Mouse (Mus musculus) neutrophil, adult 5-6 weeks (primary cell): Measurements from ENCODE around the gene Jmjd6. TPM values are rescaled to one million over a fixed set of nuclear protein-coding genes. Genes with fewer than 3 reads are reported as not detected.
A peak's percentile ranks its signal among the peaks of the same experiment; 100 is the strongest.

ENCODE experiments used
- ATAC-seq: fragments of 151-379, 151-347 bp; 2 replicates; pipeline ENCODE4 v1.8.0; 2017; ENCODE audit warnings: mild to moderate bottlenecking, moderate TSS enrichment; ENCODE audit not compliant: insufficient number of reproducible peaks, poor library complexity, low FRiP score, severe bottlenecking; ENCODE audit errors: extremely low read depth
- total RNA-seq: library from RNA; stranded (forward); fragments of 200-1000 nt; gene quantifications from 2 replicates; pipeline ENCODE4 v1.2.3, GENCODE M21; 2017

Gene Jmjd6
- total RNA-seq, 1 experiment from 2014 or later, result 70.1 TPM

DNA sequence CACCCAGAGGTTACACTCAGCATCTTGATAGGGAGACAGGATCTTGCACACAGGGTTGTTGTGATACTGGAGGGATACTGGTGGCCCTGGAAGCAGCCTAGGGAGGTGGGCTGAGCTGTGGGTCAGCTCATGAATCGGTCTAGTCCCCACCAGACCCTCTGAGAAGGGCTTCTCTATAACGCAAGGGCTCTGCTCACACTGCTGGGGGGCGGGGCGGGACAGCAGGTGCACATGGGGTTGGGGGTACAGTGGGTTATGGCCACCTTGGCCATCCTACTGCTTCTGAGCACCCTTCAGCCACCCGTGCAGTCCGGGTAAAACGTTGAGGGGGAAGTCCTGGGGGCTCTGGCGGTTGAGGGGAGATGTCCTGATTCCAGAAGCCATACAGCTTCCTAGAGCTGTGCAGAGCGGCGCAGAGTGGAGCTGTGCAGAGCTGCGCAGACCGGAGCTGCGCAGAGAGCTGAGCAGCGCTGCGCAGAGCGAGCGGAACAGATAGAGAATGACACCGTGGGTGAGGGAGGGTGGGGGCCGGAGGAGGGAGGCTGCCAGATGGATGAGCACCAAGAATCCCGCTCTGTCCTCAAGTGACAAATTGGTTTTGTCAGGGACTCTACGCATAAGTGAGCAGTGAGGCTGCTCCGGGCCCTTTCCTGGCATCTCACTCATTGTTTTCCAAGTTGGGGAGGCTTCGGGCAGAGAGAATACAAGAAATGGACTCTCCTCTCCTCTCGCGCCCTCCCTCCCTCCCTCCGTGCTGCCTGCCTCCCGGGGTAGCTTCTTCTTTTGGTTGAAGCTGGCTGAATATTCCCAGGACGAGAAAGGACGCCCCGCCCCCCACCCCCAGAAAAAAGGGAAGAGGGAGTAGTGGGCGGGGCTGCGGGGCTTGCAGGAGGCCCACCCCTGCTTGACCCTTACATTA is 32.0 kb downstream of the Jmjd6 start:
- no peak for ATAC-seq

DNA sequence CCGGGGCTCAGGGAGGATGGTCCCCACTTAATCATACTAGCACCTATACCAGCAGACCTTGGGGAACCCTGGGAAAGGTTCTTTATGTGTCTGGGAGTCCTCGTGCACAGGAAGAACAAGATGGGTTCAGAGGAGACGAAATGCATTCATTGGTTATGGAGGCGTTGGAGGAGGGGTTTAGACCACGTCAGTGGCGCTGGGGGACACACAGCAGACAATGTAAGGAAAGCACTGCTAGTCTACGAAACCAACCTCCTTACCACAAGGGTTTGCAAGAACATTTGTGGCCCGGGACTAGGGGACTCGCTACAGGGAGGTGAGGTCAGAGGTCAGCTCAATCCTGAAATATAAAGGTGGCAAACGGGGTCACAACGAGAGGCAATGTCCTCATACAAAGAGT is 32.7 kb downstream of the Jmjd6 start:
- ATAC-seq, result no peak

DNA sequence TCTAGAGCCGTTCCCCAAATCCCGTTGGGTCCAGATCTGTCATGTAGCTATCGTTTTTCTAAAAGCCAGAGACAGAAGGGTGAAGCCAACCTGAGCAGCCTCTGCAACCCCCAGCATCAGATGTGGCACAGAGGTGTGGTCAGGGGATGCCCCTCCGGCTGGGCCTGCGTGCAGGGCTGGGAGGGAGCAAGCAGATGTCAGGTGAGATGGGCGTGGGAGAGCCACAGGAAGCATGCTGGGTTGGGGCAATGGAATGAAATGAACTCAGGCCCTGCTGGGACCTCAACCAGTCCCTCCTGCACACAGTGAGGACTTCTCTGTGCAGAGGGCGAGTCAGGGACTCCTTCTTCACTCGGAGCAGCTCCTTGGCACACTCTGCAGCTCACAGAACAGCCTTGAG is 33.7 kb downstream of the Jmjd6 start:
- no peak for ATAC-seq

DNA sequence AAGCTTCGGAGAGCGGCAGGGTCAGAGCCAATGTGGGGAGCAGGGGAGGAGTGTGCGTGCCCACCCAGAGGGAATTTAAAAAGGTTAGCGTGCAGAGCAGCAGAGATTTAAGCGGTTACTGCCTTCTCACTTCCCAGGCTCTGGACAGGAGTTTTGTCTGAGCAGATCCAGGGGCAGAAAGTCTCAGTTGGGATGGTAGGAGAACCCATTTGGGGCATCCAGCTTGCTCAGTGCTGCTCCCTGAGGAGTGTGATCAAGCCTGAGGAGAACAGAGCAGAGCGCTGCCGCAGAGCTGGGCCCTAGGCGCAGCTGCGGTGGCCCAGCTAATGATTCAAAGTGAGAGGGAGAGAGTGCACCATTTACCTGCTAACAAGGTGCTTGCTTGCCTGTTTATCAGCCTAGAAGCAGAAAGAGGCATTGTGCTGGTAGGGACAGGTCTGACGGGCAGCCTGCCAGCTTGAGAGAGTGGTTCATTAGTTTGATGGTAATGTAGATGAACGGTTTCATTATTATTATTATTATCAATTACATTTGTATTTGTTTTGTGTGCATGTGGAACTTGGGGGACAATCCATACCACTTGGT is 34.3 kb downstream of the Jmjd6 start:
- no peak for ATAC-seq

DNA sequence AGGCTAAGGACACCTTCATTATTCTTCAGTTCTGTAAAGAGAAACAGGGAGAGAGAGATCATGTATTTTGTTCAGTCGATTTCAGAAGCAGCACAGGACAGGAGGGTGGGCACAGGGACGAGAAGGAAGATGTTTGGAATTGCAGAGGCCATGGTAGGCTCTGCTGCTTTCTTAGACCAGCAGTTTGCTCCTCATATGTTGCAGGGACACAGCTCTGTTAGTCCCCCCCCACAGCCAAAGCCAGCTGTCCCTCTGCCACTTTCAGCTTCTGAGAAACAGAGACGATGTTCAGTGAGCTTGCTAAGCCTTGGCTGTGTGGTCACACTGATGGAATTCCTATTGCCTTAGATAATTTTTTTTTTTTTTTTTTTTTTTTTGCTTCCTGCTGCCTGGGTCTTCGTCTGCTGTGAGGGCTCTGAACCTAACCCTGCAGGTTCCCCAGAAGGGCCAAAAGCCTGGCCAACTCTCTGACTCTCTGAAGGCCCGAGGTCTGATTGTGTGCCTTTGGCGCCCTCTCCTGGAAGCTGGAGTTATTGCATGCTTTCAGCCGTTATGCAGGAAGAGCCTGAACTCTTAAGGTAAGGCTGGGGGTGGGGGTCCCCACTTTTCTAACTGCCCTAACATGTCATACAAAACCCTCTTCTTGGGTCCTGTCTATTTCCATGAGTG is 35.2 kb downstream of the Jmjd6 start:
- ATAC-seq, result peak; percentile 47; the same call in 1 of the 2 replicates

DNA sequence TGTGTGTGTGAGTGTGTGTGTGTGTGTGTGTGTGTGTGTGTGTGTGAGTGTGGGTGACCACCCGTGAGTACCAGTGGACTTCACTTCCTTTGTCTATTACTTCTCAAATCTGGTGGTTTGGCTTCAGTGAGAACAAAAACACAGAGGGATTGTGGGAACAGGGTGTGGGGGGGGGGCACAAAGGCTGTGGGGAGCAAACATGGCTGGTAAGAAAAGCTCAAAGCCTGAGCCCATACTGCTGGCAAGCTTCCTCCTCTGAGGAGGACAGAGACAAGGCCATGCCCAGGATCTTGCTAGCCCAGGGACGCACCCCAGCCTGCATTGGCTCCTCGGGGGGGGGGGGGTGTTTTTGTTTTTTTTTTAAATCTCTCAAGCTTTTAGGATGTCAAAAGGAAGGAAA is 35.7 kb downstream of the Jmjd6 start:
- ATAC-seq, result no peak

DNA sequence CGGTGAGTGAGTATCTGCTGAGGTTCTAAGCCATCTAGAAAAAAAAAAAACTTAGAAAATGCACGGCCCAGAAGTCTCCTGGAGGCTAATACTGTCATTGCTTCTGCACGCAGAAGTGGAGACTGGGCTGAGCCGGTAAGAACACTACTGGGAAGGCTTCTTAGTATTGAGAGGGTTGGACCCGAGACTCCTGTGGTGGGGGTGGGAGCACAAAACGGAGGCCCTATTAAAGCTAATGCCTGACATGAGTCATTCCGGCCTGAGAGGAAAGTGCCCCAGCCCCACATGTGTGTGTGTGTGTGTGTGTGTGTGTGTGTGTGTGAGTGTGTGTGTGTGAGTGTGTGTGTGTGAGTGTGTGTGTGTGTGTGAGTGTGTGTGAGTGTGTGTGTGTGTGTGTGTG is 36.1 kb downstream of the Jmjd6 start:
- ATAC-seq, result no peak

DNA sequence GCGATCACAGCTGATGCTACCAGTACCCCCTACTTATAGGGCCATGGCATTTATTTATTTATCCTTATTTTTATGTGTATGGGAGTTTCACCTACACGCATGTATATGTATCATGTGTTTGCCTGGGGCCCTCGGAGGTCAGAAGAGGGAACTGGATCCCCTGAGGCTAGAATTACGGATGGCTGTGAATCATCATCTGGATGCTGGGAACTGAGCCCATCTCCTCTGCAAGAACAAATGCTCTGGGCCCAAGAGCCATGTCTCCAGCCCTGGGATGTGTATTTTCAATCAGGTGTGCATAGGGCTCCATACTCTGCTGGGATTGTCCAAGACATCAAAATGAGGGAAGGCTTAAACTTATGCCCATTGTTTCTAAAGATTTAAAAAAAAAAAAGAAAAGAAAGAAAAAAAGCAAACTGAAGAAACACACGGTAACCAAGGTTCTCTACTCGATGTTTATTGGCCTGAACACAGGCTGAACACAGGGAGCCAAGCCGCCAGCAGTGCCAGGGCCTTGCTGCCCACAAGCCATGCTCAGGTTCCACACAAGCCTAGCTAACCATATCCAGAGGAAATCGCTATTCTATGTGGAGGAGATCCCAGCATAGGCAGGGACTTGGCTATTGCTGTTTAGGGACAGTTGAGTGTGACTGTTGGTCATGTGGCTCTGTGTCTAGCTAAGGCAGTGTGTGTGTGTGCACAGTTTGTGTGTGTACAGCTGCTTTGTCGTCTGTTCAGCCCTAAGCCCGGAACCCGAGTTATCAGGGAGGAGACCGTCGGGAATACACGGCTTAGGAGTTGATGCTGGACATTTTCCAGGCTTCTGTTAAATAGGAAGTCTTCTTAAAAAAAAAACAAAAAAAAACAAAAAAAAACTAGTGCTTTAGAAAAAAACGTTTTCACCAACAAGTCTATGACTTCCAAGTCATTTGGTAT is 36.8 kb downstream of the Jmjd6 start:
- no peak for ATAC-seq

DNA sequence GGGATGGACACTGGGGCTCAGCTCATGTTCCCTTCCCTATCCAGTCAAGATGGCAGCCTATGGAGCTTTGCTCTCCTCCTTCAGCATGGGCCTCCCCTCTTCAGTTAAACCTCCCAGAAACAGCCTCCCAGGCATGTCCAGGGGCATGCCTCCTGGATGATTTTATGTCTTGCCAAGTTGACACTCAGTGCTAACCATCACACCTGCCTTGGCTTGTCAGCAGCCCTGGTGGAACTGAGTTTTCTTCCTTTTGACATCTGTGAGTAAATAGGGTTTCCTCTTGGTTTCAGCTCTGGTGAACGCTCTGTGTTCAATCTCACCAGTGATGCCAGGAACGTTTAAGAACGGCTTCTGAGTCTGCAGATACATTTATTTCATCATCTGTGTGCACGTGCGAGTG is 40.5 kb downstream of the Jmjd6 start:
- no peak for ATAC-seq

DNA sequence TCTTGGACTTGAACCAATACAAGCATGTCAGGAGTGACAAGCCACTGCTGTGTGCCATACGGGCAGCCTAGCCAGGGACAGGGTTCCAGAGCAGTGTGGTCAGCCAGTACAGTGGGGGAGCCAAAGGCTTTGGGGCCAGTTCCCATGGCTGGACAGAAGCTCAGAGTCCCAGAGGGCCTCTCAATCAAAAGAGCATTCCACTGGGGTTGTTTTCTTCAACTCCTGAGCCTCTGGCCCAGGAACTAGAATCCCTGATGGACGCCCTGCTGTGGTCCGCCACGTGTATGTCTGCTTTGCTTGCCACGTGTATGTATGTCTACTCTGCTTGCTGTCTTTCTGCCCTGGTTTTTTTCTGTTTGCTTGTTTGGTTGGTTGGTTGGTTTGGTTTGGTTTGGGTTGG is 42.1 kb downstream of the Jmjd6 start:
- ATAC-seq, result no peak

DNA sequence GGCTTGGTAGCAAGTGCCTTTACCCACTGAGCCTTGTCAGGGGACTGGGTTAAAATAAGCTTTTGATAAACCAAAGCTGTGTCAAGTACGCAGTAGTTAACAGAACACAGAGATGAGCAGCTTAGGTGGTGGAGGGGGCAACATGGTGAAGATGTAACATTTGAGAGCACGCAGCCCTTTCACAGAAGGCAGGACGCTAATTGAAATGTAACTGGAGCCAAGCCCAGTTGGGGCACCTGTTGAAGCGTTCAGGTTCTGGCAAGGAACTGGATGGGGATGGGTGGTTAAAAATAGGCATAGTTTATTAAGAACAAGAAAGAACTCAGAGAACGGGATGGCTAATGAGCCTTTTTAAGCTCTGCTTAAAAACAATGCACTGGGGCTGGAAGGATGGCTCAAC is 43.9 kb downstream of the Jmjd6 start:
- no peak for ATAC-seq

Other genes starting within 250 kb of the Jmjd6 start
- 55.6 and 69.0 TPM in 2 replicates for gene Rhbdf2, start 216.4 kb downstream of the Jmjd6 start, total RNA-seq
- not detected in 2 replicates for gene Prcd, start 189.9 kb downstream of the Jmjd6 start, total RNA-seq
- gene Cygb, start 189.1 kb downstream of the Jmjd6 start, total RNA-seq, result 0.49 and 0.58 TPM in 2 replicates
- 0.37 and 0.47 TPM in 2 replicates for gene St6galnac1, start 67.9 kb downstream of the Jmjd6 start, total RNA-seq
- 0.74 TPM in 1 of 2 replicates, not detected in the other for gene Mxra7, start 15.4 kb downstream of the Jmjd6 start, total RNA-seq
- gene Mettl23, start 171 bp downstream of the Jmjd6 start, total RNA-seq, result 74.9 and 78.8 TPM in 2 replicates
- 9.8 and 21.6 TPM in 2 replicates for gene Mfsd11, start 9.0 kb upstream of the Jmjd6 start, total RNA-seq
- gene Srsf2, start 9.6 kb upstream of the Jmjd6 start, total RNA-seq, result 214 and 227 TPM in 2 replicates
- not detected in 2 replicates for gene Mgat5b, start 75.4 kb upstream of the Jmjd6 start, total RNA-seq